Mouse (Mus musculus) hindbrain, embryonic 14.5 days (tissue): ENCODE measurements around the gene Fastkd3. TPM values are rescaled to one million over a fixed set of nuclear protein-coding genes. Genes with fewer than 3 reads are reported as not detected.

Experiments used
- ATAC-seq: fragments of 200-750 bp; cut with Nextera tagmentation; 2 replicates; pipeline ENCODE4 v1.8.0; 2017; ENCODE audit warnings: moderate number of reproducible peaks, mild to moderate bottlenecking, moderate TSS enrichment, moderate library complexity; ENCODE audit not compliant: low FRiP score
- DNase-seq: peaks from one replicate; pipeline ENCODE4 v3.0.0-alpha.2; 2015; ENCODE audit warnings: low spot score
- H3K27ac ChIP-seq: fragments of 300-500 bp; sonication (generic); 2 replicates; pipeline ENCODE4 v1.5.1; 2014; ENCODE audit warnings: mild to moderate bottlenecking, moderate library complexity
- H3K27me3 ChIP-seq: fragments of 300-500 bp; sonication (generic); 2 replicates; pipeline ENCODE4 v1.6.1; 2014; ENCODE audit warnings: mild to moderate bottlenecking, low read length, mixed read lengths; ENCODE audit not compliant: control insufficient read depth, insufficient read depth
- H3K36me3 ChIP-seq: fragments of 300-500 bp; sonication (generic); replicated peaks from 2 replicates; pipeline ENCODE4 v1.6.1; 2014; ENCODE audit not compliant: control insufficient read depth, insufficient read depth
- H3K4me1 ChIP-seq: fragments of 300-500 bp; sonication (generic); replicated peaks from 2 replicates; pipeline ENCODE4 v1.6.1; 2014; ENCODE audit warnings: antibody characterized with exemption, low read length, mixed read lengths; ENCODE audit not compliant: control insufficient read depth, insufficient read depth
- H3K4me2 ChIP-seq: fragments of 300-500 bp; sonication (generic); replicated peaks from 2 replicates; pipeline ENCODE4 v1.6.1; 2014; ENCODE audit warnings: mild to moderate bottlenecking, moderate library complexity
- H3K4me3 ChIP-seq: fragments of 300-500 bp; sonication (generic); replicated peaks from 2 replicates; pipeline ENCODE4 v1.5.1; 2014; ENCODE audit warnings: mild to moderate bottlenecking, low read length
- H3K9ac ChIP-seq: fragments of 300-500 bp; sonication (generic); 2 replicates; pipeline ENCODE4 v1.6.1; 2014
- H3K9me3 ChIP-seq: fragments of 300-500 bp; sonication (generic); 2 replicates; pipeline ENCODE4 v1.6.1; 2016; ENCODE audit warnings: low read length; ENCODE audit not compliant: control insufficient read depth
- WGBS: fragments of 180-500 bp; shearing (Covaris S2); extraction: QIAGEN DNeasy Blood & Tissue Kit; methylation state at CpG from one replicate; pipeline ENCODE4 v1.1.7; 2014; 5-methylcytosine and 5-hydroxymethylcytosine counted together
- polyA plus RNA-seq: library from polyadenylated mRNA; unstranded; fragments of >200 nt; fragmentation: Nextera tagmentation; extraction: Ambion mirVana; gene quantifications from 2 replicates; pipeline ENCODE4 v1.2.1, GENCODE M21; 2014

Fastkd3 gene
- polyA plus RNA-seq, 1 experiment from 2014 or later = 24.0 TPM

GRCm38 (mm10) chr13:68601184-68601583 lies 19.1 kb downstream of the Fastkd3 start:
- no peaks in the 10 kb centered on the region for H3K9me3 ChIP-seq
- 13% methylated on average over 6 of the region's 6 CpGs for WGBS
- no peak overlapping the region for H3K27ac ChIP-seq
- no peaks in the 10 kb centered on the region for H3K27me3 ChIP-seq
- no peaks in the 10 kb centered on the region for H3K4me1 ChIP-seq
- no peak overlapping the region for H3K4me3 ChIP-seq
- ATAC-seq = peak; percentile 61; the same call in 1 of the 2 replicates
- DNase-seq = peak; percentile 58
- no peaks in the 10 kb centered on the region for H3K36me3 ChIP-seq
- H3K4me2 ChIP-seq = no peak overlapping the region
- no peak overlapping the region for H3K9ac ChIP-seq

GRCm38 (mm10) chr13:68603085-68603484 lies 21.1 kb downstream of the Fastkd3 start:
- DNase-seq = no peak
- Histone ChIP-seq H3K9me3 (no peaks in the 10 kb centered on the region), H3K4me2 (no peak overlapping the region), H3K4me3 (no peak overlapping the region), H3K4me1 (no peaks in the 10 kb centered on the region), H3K36me3 (no peaks in the 10 kb centered on the region), H3K9ac (no peak overlapping the region), H3K27ac (no peak overlapping the region), H3K27me3 (no peaks in the 10 kb centered on the region)
- 81% methylated on average over 6 of the region's 6 CpGs for WGBS
- ATAC-seq = no peak

GRCm38 (mm10) chr13:68605689-68606126 lies 23.7 kb downstream of the Fastkd3 start:
- Histone ChIP-seq H3K27ac (no peak overlapping the region), H3K4me3 (peak overlapping the region; percentile 24), H3K9me3 (no peaks in the 10 kb centered on the region), H3K4me1 (no peaks in the 10 kb centered on the region), H3K9ac (peak overlapping the region; percentile 36; the same call in 1 of the 2 replicates), H3K27me3 (no peaks in the 10 kb centered on the region), H3K4me2 (peak overlapping the region; percentile 47), H3K36me3 (no peaks in the 10 kb centered on the region)
- ATAC-seq (peak; percentile 83), DNase-seq (peak; percentile 36)
- WGBS = 3% methylated on average over 9 of the region's 11 CpGs

- Histone ChIP-seq H3K9ac (peak overlapping the region; percentile 22; the same call in 1 of the 2 replicates), H3K4me2 (peak overlapping the region; percentile 25; the same call in 1 of the 2 replicates), H3K9me3 (no peaks in the 10 kb centered on the region), H3K27ac (peak overlapping the region; percentile 64), H3K27me3 (no peaks in the 10 kb centered on the region), H3K4me1 (no peaks in the 10 kb centered on the region), H3K36me3 (no peaks in the 10 kb centered on the region), H3K4me3 (no peak overlapping the region)
- ATAC-seq = peak; percentile 13; the same call in 1 of the 2 replicates
- no peak for DNase-seq
- 55% methylated on average over 21 of the region's 21 CpGs for WGBS
These were observed 25.8 kb downstream of the Fastkd3 start for GRCm38 (mm10) chr13:68607652-68608405.

GRCm38 (mm10) chr13:68622792-68623191 lies 40.8 kb downstream of the Fastkd3 start:
- H3K9me3 ChIP-seq = no peaks in the 10 kb centered on the region
- ATAC-seq = peak; percentile 79

GRCm38 (mm10) chr13:68627041-68627440 lies 45.0 kb downstream of the Fastkd3 start:
- no peaks in the 10 kb centered on the region for H3K4me1 ChIP-seq
- no peak for DNase-seq
- H3K9me3 ChIP-seq = no peaks in the 10 kb centered on the region
- H3K36me3 ChIP-seq = no peaks in the 10 kb centered on the region
- H3K27me3 ChIP-seq = no peaks in the 10 kb centered on the region
- H3K27ac ChIP-seq = no peak overlapping the region
- H3K9ac ChIP-seq = no peak overlapping the region
- 69% methylated on average over 3 of the region's 3 CpGs for WGBS
- H3K4me3 ChIP-seq = no peak overlapping the region
- no peak for ATAC-seq
- no peak overlapping the region for H3K4me2 ChIP-seq

More at GRCm38 (mm10) chr13:68622792-68623191, 40.8 kb downstream of the Fastkd3 start:
- H3K9ac ChIP-seq = no peak overlapping the region
- H3K36me3 ChIP-seq = no peaks in the 10 kb centered on the region
- no peaks in the 10 kb centered on the region for H3K4me1 ChIP-seq
- no peaks in the 10 kb centered on the region for H3K27me3 ChIP-seq
- no peak overlapping the region for H3K4me3 ChIP-seq
- DNase-seq = peak; percentile 64
- no peak overlapping the region for H3K27ac ChIP-seq
- 68% methylated on average over 6 of the region's 6 CpGs for WGBS
- no peak overlapping the region for H3K4me2 ChIP-seq

Other genes starting within 250 kb of the Fastkd3 start
- 12.9 and 14.8 TPM in 2 replicates for gene Mtrr, start 85 bp upstream of the Fastkd3 start, polyA plus RNA-seq
- gene 1700001L19Rik, start 15.2 kb downstream of the Fastkd3 start, polyA plus RNA-seq = 6.0 and 6.9 TPM in 2 replicates